Mouse (Mus musculus) liver, embryonic 15.5 days (tissue): Measurements from ENCODE around the gene Psma5. TPM values are rescaled to one million over a fixed set of nuclear protein-coding genes. Genes with fewer than 3 reads are reported as not detected.

ENCODE experiments used
- ATAC-seq: fragments of 200-750 bp; cut with Nextera tagmentation; 2 replicates; pipeline ENCODE4 v1.8.0; 2017; ENCODE audit warnings: moderate number of reproducible peaks, mild to moderate bottlenecking, moderate library complexity; ENCODE audit not compliant: insufficient read depth
- H3K27ac ChIP-seq: fragments of 300-500 bp; sonication (generic); replicated peaks from 2 replicates; pipeline ENCODE4 v1.5.1; 2015; ENCODE audit warnings: mild to moderate bottlenecking, inconsistent platforms
- H3K27me3 ChIP-seq: fragments of 300-500 bp; sonication (generic); 2 replicates; pipeline ENCODE4 v1.6.1; 2015; ENCODE audit warnings: mild to moderate bottlenecking, inconsistent platforms
- H3K36me3 ChIP-seq: fragments of 300-500 bp; sonication (generic); replicated peaks from 2 replicates; pipeline ENCODE4 v1.6.1; 2015; ENCODE audit warnings: moderate library complexity, mild to moderate bottlenecking, inconsistent platforms
- H3K4me1 ChIP-seq: fragments of 300-500 bp; sonication (generic); replicated peaks from 2 replicates; pipeline ENCODE4 v1.6.1; 2015; ENCODE audit warnings: inconsistent platforms
- H3K4me2 ChIP-seq: fragments of 300-500 bp; sonication (generic); 2 replicates; pipeline ENCODE4 v1.6.1; 2015; ENCODE audit warnings: moderate library complexity, mild to moderate bottlenecking, inconsistent platforms
- H3K4me3 ChIP-seq: fragments of 300-500 bp; sonication (generic); replicated peaks from 2 replicates; pipeline ENCODE4 v1.5.1; 2015; ENCODE audit warnings: mild to moderate bottlenecking, inconsistent platforms
- H3K9ac ChIP-seq: fragments of 300-500 bp; sonication (generic); 2 replicates; pipeline ENCODE4 v1.6.1; 2015; ENCODE audit warnings: moderate library complexity, mild to moderate bottlenecking, inconsistent platforms
- H3K9me3 ChIP-seq: fragments of 300-500 bp; sonication (generic); replicated peaks from 2 replicates; pipeline ENCODE4 v1.6.1; 2016; ENCODE audit warnings: inconsistent platforms
- WGBS: fragments of 180-500 bp; shearing (Covaris S2); methylation state at CpG from one replicate; pipeline ENCODE4 v1.1.7; 2015; ENCODE audit warnings: mixed read lengths; ENCODE audit not compliant: insufficient replicate concordance; 5-methylcytosine and 5-hydroxymethylcytosine counted together
- polyA plus RNA-seq: library from polyadenylated mRNA; unstranded; fragments of >200 nt; fragmentation: Nextera tagmentation; extraction: Ambion mirVana; gene quantifications from 2 replicates; pipeline ENCODE4 v1.2.1, GENCODE M21; 2015

Gene Psma5
- polyA plus RNA-seq, 1 experiment from 2014 or later: 151 TPM

- H3K9ac ChIP-seq: peak overlapping the region; percentile 48; the same call in 1 of the 2 replicates
- H3K27me3 ChIP-seq: peaks cover 37% of the 10 kb centered on the region
- peak overlapping the region; percentile 83 for H3K4me2 ChIP-seq
- WGBS: 17% methylated on average over 6 of the region's 6 CpGs
- no peak for ATAC-seq
- peaks cover 32% of the 10 kb centered on the region for H3K4me1 ChIP-seq
- no peak overlapping the region for H3K27ac ChIP-seq
- H3K36me3 ChIP-seq: peaks cover 15% of the 10 kb centered on the region
- H3K9me3 ChIP-seq: no peaks in the 10 kb centered on the region
- peak overlapping the region; percentile 67 for H3K4me3 ChIP-seq
Measured at GRCm38 (mm10) chr3:108283241-108283561, 26.5 kb downstream of the Psma5 start.

- Histone ChIP-seq H3K4me3 (peak within 1 kb of the TSS; percentile 67), H3K27ac (peak within 1 kb of the TSS; percentile 53; the same call in 1 of the 2 replicates), H3K9ac (peak within 1 kb of the TSS; percentile 48), H3K27me3 (peaks cover 37% of the 10 kb centered on the region), H3K9me3 (no peaks in the 10 kb centered on the region), H3K4me1 (peaks cover 40% of the 10 kb centered on the region), H3K4me2 (peak within 1 kb of the TSS; percentile 83), H3K36me3 (peaks cover 8% of the 10 kb centered on the region)
- under 1% methylated on average over 109 of the region's 109 CpGs for WGBS
- ATAC-seq: peak; percentile 87
Measured at GRCm38 (mm10) chr3:108283781-108284601, 27.3 kb downstream of the Psma5 start, which contains the start of gene Sort1. Gene Sort1, plus strand, starts transcription at chr3:108284082.

- Histone ChIP-seq H3K27ac (no peak overlapping the region), H3K4me2 (peak overlapping the region; percentile 83), H3K36me3 (peaks cover 1% of the 10 kb centered on the region), H3K4me3 (peak overlapping the region; percentile 67), H3K9ac (no peak overlapping the region), H3K4me1 (peaks cover 51% of the 10 kb centered on the region), H3K9me3 (no peaks in the 10 kb centered on the region), H3K27me3 (peaks cover 37% of the 10 kb centered on the region)
- no peak for ATAC-seq
- WGBS: 57% methylated on average over 4 of the region's 4 CpGs
Measured at GRCm38 (mm10) chr3:108285078-108285711, 28.5 kb downstream of the Psma5 start.

- Histone ChIP-seq H3K36me3 (no peaks in the 10 kb centered on the region), H3K9ac (no peak overlapping the region), H3K4me3 (no peak overlapping the region), H3K4me2 (peak overlapping the region; percentile 83), H3K27ac (peak overlapping the region; percentile 24; the same call in 1 of the 2 replicates), H3K9me3 (no peaks in the 10 kb centered on the region), H3K4me1 (peaks cover 62% of the 10 kb centered on the region), H3K27me3 (peaks cover 37% of the 10 kb centered on the region)
- ATAC-seq: no peak
- 47% methylated on average over 14 of the region's 14 CpGs for WGBS
Measured at GRCm38 (mm10) chr3:108286671-108287439, 30.1 kb downstream of the Psma5 start.

GRCm38 (mm10) chr3:108287811-108288805 is 31.4 kb downstream of the Psma5 start:
- ATAC-seq: peak; percentile 23; the same call in 1 of the 2 replicates
- peaks cover 62% of the 10 kb centered on the region for H3K4me1 ChIP-seq
- no peak overlapping the region for H3K4me3 ChIP-seq
- H3K9me3 ChIP-seq: no peaks in the 10 kb centered on the region
- no peak overlapping the region; the same call in 1 of the 2 replicates for H3K27ac ChIP-seq
- H3K27me3 ChIP-seq: peaks cover 32% of the 10 kb centered on the region
- H3K4me2 ChIP-seq: no peak overlapping the region
- no peaks in the 10 kb centered on the region for H3K36me3 ChIP-seq
- 65% methylated on average over 17 of the region's 17 CpGs for WGBS
- H3K9ac ChIP-seq: no peak overlapping the region

- peaks cover 57% of the 10 kb centered on the region for H3K4me1 ChIP-seq
- ATAC-seq: no peak
- H3K27ac ChIP-seq: no peak overlapping the region
- H3K4me3 ChIP-seq: no peak overlapping the region
- peaks cover 18% of the 10 kb centered on the region for H3K27me3 ChIP-seq
- no peak overlapping the region for H3K4me2 ChIP-seq
- H3K9me3 ChIP-seq: no peaks in the 10 kb centered on the region
- H3K9ac ChIP-seq: no peak overlapping the region
- no peaks in the 10 kb centered on the region for H3K36me3 ChIP-seq
- 62% methylated on average over 13 of the region's 13 CpGs for WGBS
Measured at GRCm38 (mm10) chr3:108289311-108290130, 32.8 kb downstream of the Psma5 start.

GRCm38 (mm10) chr3:108291036-108291799 is 34.5 kb downstream of the Psma5 start:
- Histone ChIP-seq H3K9ac (no peak overlapping the region), H3K27ac (no peak overlapping the region), H3K36me3 (no peaks in the 10 kb centered on the region), H3K4me3 (no peak overlapping the region), H3K27me3 (peaks cover under 1% of the 10 kb centered on the region; the same call in 1 of the 2 replicates), H3K4me2 (no peak overlapping the region), H3K9me3 (no peaks in the 10 kb centered on the region), H3K4me1 (peaks cover 67% of the 10 kb centered on the region)
- ATAC-seq: no peak
- 65% methylated on average over 17 of the region's 17 CpGs for WGBS

- peaks cover 72% of the 10 kb centered on the region for H3K4me1 ChIP-seq
- no peak overlapping the region for H3K4me2 ChIP-seq
- no peaks in the 10 kb centered on the region for H3K9me3 ChIP-seq
- no peak for ATAC-seq
- no peak overlapping the region for H3K9ac ChIP-seq
- no peaks in the 10 kb centered on the region for H3K36me3 ChIP-seq
- no peak overlapping the region for H3K4me3 ChIP-seq
- no peaks in the 10 kb centered on the region for H3K27me3 ChIP-seq
- 6% methylated on average over 2 of the region's 2 CpGs for WGBS
- no peak overlapping the region for H3K27ac ChIP-seq
Measured at GRCm38 (mm10) chr3:108294398-108294797, 37.7 kb downstream of the Psma5 start.
